Mouse (Mus musculus): ENCODE measurements around the gene Krtap5-1. TPM values are rescaled to one million over a fixed set of nuclear protein-coding genes. Genes with fewer than 3 reads are reported as not detected.
"Not testable (repeated sequence)": the region's sequence is repeated elsewhere in the genome, so short reads cannot be mapped to it uniquely, and the experiment has no call there.

The Krtap5-1 gene
- polyA plus RNA-seq, 1 experiment from 2014 or later = not detected

GRCm38 (mm10) chr7:142322641-142323040 lies 25.7 kb upstream of the Krtap5-1 start:
- H3K4me3 ChIP-seq = no peak overlapping the region
- H3K27ac ChIP-seq = peak overlapping the region; percentile 85
- no peak for DNase-seq (ENCODE audit: low spot score)
- no peaks in the 10 kb centered on the region for H3K9me3 ChIP-seq (replicated peaks)
- H3K27me3 ChIP-seq (ENCODE audit: low read depth, poor library complexity, severe bottlenecking) = no peaks in the 10 kb centered on the region
- no peaks in the 10 kb centered on the region for H3K36me3 ChIP-seq
- H3K4me1 ChIP-seq = peaks cover 41% of the 10 kb centered on the region
- 85% methylated on average over 6 of the region's 6 CpGs for WGBS

GRCm38 (mm10) chr7:142321637-142322306 lies 24.9 kb upstream of the Krtap5-1 start:
- 14% methylated on average over 5 of the region's 10 CpGs for WGBS
- H3K27me3 ChIP-seq (ENCODE audit: low read depth, poor library complexity, severe bottlenecking); H3K36me3 ChIP-seq; H3K4me3 ChIP-seq; H3K9me3 ChIP-seq (replicated peaks); DNase-seq (ENCODE audit: low spot score): not testable (repeated sequence)
- Histone ChIP-seq H3K27ac (peak overlapping the region; percentile 85), H3K4me1 (peaks cover 48% of the 10 kb centered on the region)

GRCm38 (mm10) chr7:142320906-142321305 lies 24.0 kb upstream of the Krtap5-1 start:
- no peak overlapping the region; the same call in 1 of the 2 replicates for H3K4me3 ChIP-seq
- DNase-seq (ENCODE audit: low spot score) = peak; percentile 35
- 20% methylated on average over 2 of the region's 2 CpGs for WGBS
- H3K9me3 ChIP-seq (replicated peaks) = no peaks in the 10 kb centered on the region
- H3K27me3 ChIP-seq (ENCODE audit: low read depth, poor library complexity, severe bottlenecking) = no peaks in the 10 kb centered on the region
- H3K36me3 ChIP-seq = no peaks in the 10 kb centered on the region
- H3K4me1 ChIP-seq = peaks cover 50% of the 10 kb centered on the region
- peak overlapping the region; percentile 80 for H3K27ac ChIP-seq

- Histone ChIP-seq H3K9me3 (replicated peaks) (no peaks in the 10 kb centered on the region), H3K27me3 (ENCODE audit: low read depth, poor library complexity, severe bottlenecking) (no peaks in the 10 kb centered on the region), H3K36me3 (no peaks in the 10 kb centered on the region), H3K27ac (peak overlapping the region; percentile 80; the same call in 1 of the 2 replicates), H3K4me1 (peaks cover 50% of the 10 kb centered on the region), H3K4me3 (no peak overlapping the region)
- 77% methylated on average over 11 of the region's 11 CpGs for WGBS
- no peak for DNase-seq (ENCODE audit: low spot score)
These were observed 22.2 kb upstream of the Krtap5-1 start for GRCm38 (mm10) chr7:142319124-142319523.

- Histone ChIP-seq H3K4me3 (no peak overlapping the region), H3K36me3 (no peaks in the 10 kb centered on the region), H3K27me3 (ENCODE audit: low read depth, poor library complexity, severe bottlenecking) (no peaks in the 10 kb centered on the region), H3K4me1 (peaks cover 35% of the 10 kb centered on the region), H3K27ac (peak overlapping the region; percentile 37; the same call in 1 of the 2 replicates), H3K9me3 (replicated peaks) (no peaks in the 10 kb centered on the region)
- WGBS = 43% methylated on average over 5 of the region's 5 CpGs
- no peak for DNase-seq (ENCODE audit: low spot score)
These were observed 20.3 kb upstream of the Krtap5-1 start for GRCm38 (mm10) chr7:142317216-142317615.

- Histone ChIP-seq H3K36me3 (no peaks in the 10 kb centered on the region), H3K27ac (peak overlapping the region; percentile 37; the same call in 1 of the 2 replicates), H3K4me1 (peaks cover 30% of the 10 kb centered on the region), H3K27me3 (ENCODE audit: low read depth, poor library complexity, severe bottlenecking) (no peaks in the 10 kb centered on the region), H3K4me3 (no peak overlapping the region), H3K9me3 (replicated peaks) (no peaks in the 10 kb centered on the region)
- peak; percentile 55 for DNase-seq (ENCODE audit: low spot score)
- 27% methylated on average over 6 of the region's 6 CpGs for WGBS
These were observed 19.6 kb upstream of the Krtap5-1 start for GRCm38 (mm10) chr7:142316558-142316957.

GRCm38 (mm10) chr7:142314600-142315285 lies 17.8 kb upstream of the Krtap5-1 start:
- Histone ChIP-seq H3K4me3 (no peak overlapping the region), H3K9me3 (replicated peaks) (no peaks in the 10 kb centered on the region), H3K36me3 (no peaks in the 10 kb centered on the region), H3K27me3 (ENCODE audit: low read depth, poor library complexity, severe bottlenecking) (no peaks in the 10 kb centered on the region), H3K4me1 (peaks cover 12% of the 10 kb centered on the region), H3K27ac (no peak overlapping the region)
- no peak for DNase-seq (ENCODE audit: low spot score)
- WGBS = 59% methylated on average over 5 of the region's 5 CpGs

GRCm38 (mm10) chr7:142303929-142304328 lies 7.0 kb upstream of the Krtap5-1 start:
- not testable (repeated sequence) for H3K4me1 ChIP-seq; H3K4me3 ChIP-seq; H3K36me3 ChIP-seq; H3K27me3 ChIP-seq (ENCODE audit: low read depth, poor library complexity, severe bottlenecking); H3K9me3 ChIP-seq (replicated peaks); DNase-seq (ENCODE audit: low spot score); H3K27ac ChIP-seq
- 97% methylated on average over 1 of the region's 1 CpGs for WGBS

GRCm38 (mm10) chr7:142303249-142303648 lies 6.3 kb upstream of the Krtap5-1 start, which contains the start of gene Krtap5-4:
Gene Krtap5-4, plus strand, starts transcription at chr7:142303549.
- Histone ChIP-seq H3K4me1 (peaks cover 7% of the 10 kb centered on the region; the same call in 1 of the 2 replicates), H3K9me3 (replicated peaks) (no peaks in the 10 kb centered on the region), H3K27me3 (ENCODE audit: low read depth, poor library complexity, severe bottlenecking) (peaks cover 4% of the 10 kb centered on the region; the same call in 1 of the 2 replicates), H3K36me3 (no peaks in the 10 kb centered on the region), H3K4me3 (no peak within 1 kb of the TSS), H3K27ac (no peak within 1 kb of the TSS)
- 60% methylated on average over 3 of the region's 3 CpGs for WGBS
- no peak for DNase-seq (ENCODE audit: low spot score)

GRCm38 (mm10) chr7:142296108-142296507 lies 810 bp downstream of the Krtap5-1 start:
- not testable (repeated sequence) for H3K27ac ChIP-seq; H3K27me3 ChIP-seq (ENCODE audit: low read depth, poor library complexity, severe bottlenecking); H3K9me3 ChIP-seq (replicated peaks); H3K4me3 ChIP-seq; DNase-seq (ENCODE audit: low spot score); H3K4me1 ChIP-seq; H3K36me3 ChIP-seq
- WGBS = 20% methylated on average over 4 of the region's 4 CpGs

GRCm38 (mm10) chr7:142295418-142295817 lies 1.5 kb downstream of the Krtap5-1 start:
- Histone ChIP-seq H3K4me1 (0 out of 2 replicates have a peak, but pooled peaks cover 3% of the 10 kb centered on the region), H3K27ac (no peak overlapping the region), H3K36me3 (no peaks in the 10 kb centered on the region), H3K9me3 (replicated peaks) (no peaks in the 10 kb centered on the region), H3K4me3 (no peak overlapping the region), H3K27me3 (ENCODE audit: low read depth, poor library complexity, severe bottlenecking) (no peaks in the 10 kb centered on the region)
- DNase-seq (ENCODE audit: low spot score) = no peak

GRCm38 (mm10) chr7:142293851-142294250 lies 3.1 kb downstream of the Krtap5-1 start:
- 0% methylated on average over 2 of the region's 2 CpGs for WGBS
- peak; percentile 53 for DNase-seq (ENCODE audit: low spot score)
- H3K36me3 ChIP-seq; H3K27me3 ChIP-seq (ENCODE audit: low read depth, poor library complexity, severe bottlenecking); H3K4me1 ChIP-seq; H3K4me3 ChIP-seq; H3K9me3 ChIP-seq (replicated peaks); H3K27ac ChIP-seq: not testable (repeated sequence)

- WGBS = 25% methylated on average over 9 of the region's 9 CpGs
- not testable (repeated sequence) for DNase-seq (ENCODE audit: low spot score); H3K9me3 ChIP-seq (replicated peaks); H3K36me3 ChIP-seq; H3K4me3 ChIP-seq; H3K27ac ChIP-seq
- Histone ChIP-seq H3K27me3 (ENCODE audit: low read depth, poor library complexity, severe bottlenecking) (peaks cover 27% of the 10 kb centered on the region), H3K4me1 (peaks cover 13% of the 10 kb centered on the region)
These were observed 10.9 kb downstream of the Krtap5-1 start for GRCm38 (mm10) chr7:142285910-142286612.

Measured in limb, embryonic 10.5 days (tissue).